Mouse (Mus musculus): ENCODE results near the gene Wnt6. TPM values are rescaled to one million over a fixed set of nuclear protein-coding genes. Genes with fewer than 3 reads are reported as not detected.

Wnt6 gene
- polyA plus RNA-seq, 1 experiment from 2014 or later = 11.4 TPM

GRCm38 (mm10) chr1:74752833-74753232, 18.9 kb upstream of the Wnt6 start:
- no peak for ATAC-seq (ENCODE audit: low FRiP score)
- Histone ChIP-seq H3K4me2 (replicated peaks) (no peak overlapping the region), H3K9me3 (replicated peaks) (no peaks in the 10 kb centered on the region), H3K27ac (no peak overlapping the region), H3K27me3 (peaks cover 20% of the 10 kb centered on the region), H3K4me1 (peaks cover 2% of the 10 kb centered on the region), H3K4me3 (no peak overlapping the region), H3K36me3 (no peaks in the 10 kb centered on the region), H3K9ac (no peak overlapping the region)
- WGBS = 94% methylated on average over 3 of the region's 3 CpGs

GRCm38 (mm10) chr1:74753266-74753974, 18.3 kb upstream of the Wnt6 start:
- H3K27ac ChIP-seq = no peak overlapping the region
- peaks cover 15% of the 10 kb centered on the region for H3K27me3 ChIP-seq
- H3K36me3 ChIP-seq = no peaks in the 10 kb centered on the region
- WGBS = 89% methylated on average over 8 of the region's 8 CpGs
- no peak overlapping the region for H3K4me3 ChIP-seq
- no peak for ATAC-seq (ENCODE audit: low FRiP score)
- no peak overlapping the region for H3K9ac ChIP-seq
- H3K4me1 ChIP-seq = peaks cover 2% of the 10 kb centered on the region
- no peaks in the 10 kb centered on the region for H3K9me3 ChIP-seq (replicated peaks)
- H3K4me2 ChIP-seq (replicated peaks) = no peak overlapping the region

GRCm38 (mm10) chr1:74754175-74754785, 17.4 kb upstream of the Wnt6 start:
- H3K27me3 ChIP-seq = peaks cover 14% of the 10 kb centered on the region
- no peaks in the 10 kb centered on the region for H3K9me3 ChIP-seq (replicated peaks)
- no peak for ATAC-seq (ENCODE audit: low FRiP score)
- no peak overlapping the region for H3K9ac ChIP-seq
- no peaks in the 10 kb centered on the region for H3K4me1 ChIP-seq
- H3K4me3 ChIP-seq = no peak overlapping the region
- no peak overlapping the region for H3K27ac ChIP-seq
- WGBS = 64% methylated on average over 5 of the region's 5 CpGs
- no peaks in the 10 kb centered on the region for H3K36me3 ChIP-seq
- no peak overlapping the region for H3K4me2 ChIP-seq (replicated peaks)

GRCm38 (mm10) chr1:74759773-74760172, 11.9 kb upstream of the Wnt6 start:
- no peaks in the 10 kb centered on the region for H3K4me1 ChIP-seq
- peaks cover 24% of the 10 kb centered on the region for H3K27me3 ChIP-seq
- H3K27ac ChIP-seq = no peak overlapping the region
- 31% methylated on average over 4 of the region's 4 CpGs for WGBS
- no peak overlapping the region for H3K4me3 ChIP-seq
- ATAC-seq (ENCODE audit: low FRiP score) = no peak
- no peak overlapping the region for H3K9ac ChIP-seq
- H3K36me3 ChIP-seq = no peaks in the 10 kb centered on the region
- H3K4me2 ChIP-seq (replicated peaks) = no peak overlapping the region
- no peaks in the 10 kb centered on the region for H3K9me3 ChIP-seq (replicated peaks)

GRCm38 (mm10) chr1:74763081-74763480, 8.6 kb upstream of the Wnt6 start:
- H3K27me3 ChIP-seq = peaks cover 44% of the 10 kb centered on the region
- no peaks in the 10 kb centered on the region for H3K9me3 ChIP-seq (replicated peaks)
- H3K36me3 ChIP-seq = no peaks in the 10 kb centered on the region
- no peak overlapping the region for H3K4me2 ChIP-seq (replicated peaks)
- ATAC-seq (ENCODE audit: low FRiP score) = no peak
- no peak overlapping the region for H3K4me3 ChIP-seq
- H3K4me1 ChIP-seq = no peaks in the 10 kb centered on the region
- H3K27ac ChIP-seq = no peak overlapping the region
- H3K9ac ChIP-seq = no peak overlapping the region
- 2% methylated on average over 6 of the region's 6 CpGs for WGBS

- ATAC-seq (ENCODE audit: low FRiP score) = no peak
- H3K4me3 ChIP-seq = peak overlapping the region; percentile 51
- H3K9ac ChIP-seq = peak overlapping the region; percentile 56; the same call in 1 of the 2 replicates
- peaks cover 91% of the 10 kb centered on the region for H3K27me3 ChIP-seq
- WGBS = under 1% methylated on average over 35 of the region's 35 CpGs
- H3K36me3 ChIP-seq = no peaks in the 10 kb centered on the region
- H3K27ac ChIP-seq = no peak overlapping the region
- H3K4me1 ChIP-seq = peaks cover 25% of the 10 kb centered on the region
- H3K9me3 ChIP-seq (replicated peaks) = no peaks in the 10 kb centered on the region
- H3K4me2 ChIP-seq (replicated peaks) = peak overlapping the region; percentile 95
Observed at GRCm38 (mm10) chr1:74770727-74771466, 795 bp upstream of the Wnt6 start.

DNA sequence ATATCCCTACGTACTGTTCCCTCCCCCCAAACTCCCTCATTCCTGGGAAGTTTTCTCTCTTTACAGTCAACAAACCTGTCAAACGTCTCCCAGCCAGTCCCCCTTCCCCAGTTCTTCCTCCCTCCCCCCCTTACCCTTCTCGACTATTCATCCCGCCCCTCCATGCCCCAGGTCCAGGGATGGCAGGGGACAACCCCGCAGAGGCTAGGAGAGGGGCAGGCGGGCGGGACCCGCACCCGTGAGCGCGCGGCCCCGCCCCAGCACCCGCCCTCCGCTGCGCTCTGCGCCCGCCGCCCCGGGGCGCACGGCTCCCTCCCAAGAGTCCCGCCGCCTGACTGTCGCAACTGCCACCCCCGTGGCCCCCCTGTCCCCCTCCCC, 236 bp upstream of the Wnt6 start:
- Histone ChIP-seq H3K4me1 (peaks cover 25% of the 10 kb centered on the region), H3K4me2 (replicated peaks) (peak overlapping the region; percentile 95), H3K27ac (no peak overlapping the region), H3K9ac (peak overlapping the region; percentile 56), H3K27me3 (peaks cover 97% of the 10 kb centered on the region), H3K9me3 (replicated peaks) (no peaks in the 10 kb centered on the region), H3K4me3 (peak overlapping the region; percentile 51), H3K36me3 (no peaks in the 10 kb centered on the region)
- ATAC-seq (ENCODE audit: low FRiP score) = no peak
- WGBS = 0% methylated on average over 5 of the region's 26 CpGs

DNA sequence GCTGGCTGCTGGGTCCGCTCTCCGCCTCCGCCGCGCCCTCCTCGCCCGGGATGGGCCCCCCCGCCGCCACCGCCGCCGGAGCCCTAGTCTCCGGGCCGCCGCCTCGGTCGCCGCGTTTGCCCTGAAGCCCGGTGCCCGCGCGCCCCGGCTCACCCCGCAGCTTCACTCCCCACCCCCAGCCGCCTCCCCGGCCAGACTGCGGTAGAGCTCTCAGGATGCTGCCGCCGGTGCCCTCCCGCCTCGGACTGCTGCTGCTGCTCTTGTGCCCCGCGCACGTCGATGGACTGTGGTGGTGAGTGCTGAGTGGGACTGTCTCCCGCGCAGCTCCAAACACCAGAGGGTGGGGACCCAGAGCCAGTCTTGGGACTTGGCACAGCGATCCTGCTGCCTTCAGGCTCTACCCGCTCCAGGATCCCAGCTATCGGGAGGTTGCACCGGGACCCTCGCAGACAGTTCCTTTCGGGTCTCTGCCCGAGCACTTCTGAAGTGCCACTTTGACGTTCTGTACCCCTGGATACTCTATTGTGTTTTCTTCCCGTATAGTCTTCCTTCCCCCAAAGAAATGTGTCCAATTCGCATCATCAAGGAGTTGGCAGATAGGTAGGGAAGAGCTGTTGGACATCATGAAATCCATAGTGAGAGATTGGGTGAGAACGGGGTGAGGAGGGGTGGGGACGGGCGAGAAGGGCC, 384 bp downstream of the Wnt6 start:
- H3K4me3 ChIP-seq = peak overlapping the region; percentile 51
- H3K36me3 ChIP-seq = no peaks in the 10 kb centered on the region
- no peak for ATAC-seq (ENCODE audit: low FRiP score)
- under 1% methylated on average over 48 of the region's 51 CpGs for WGBS
- H3K4me1 ChIP-seq = peaks cover 25% of the 10 kb centered on the region
- H3K9ac ChIP-seq = peak overlapping the region; percentile 56
- peak overlapping the region; percentile 95 for H3K4me2 ChIP-seq (replicated peaks)
- no peaks in the 10 kb centered on the region for H3K9me3 ChIP-seq (replicated peaks)
- no peak overlapping the region for H3K27ac ChIP-seq
- H3K27me3 ChIP-seq = peaks cover 99% of the 10 kb centered on the region

- Histone ChIP-seq H3K4me1 (peaks cover 25% of the 10 kb centered on the region), H3K27ac (no peak overlapping the region), H3K9ac (no peak overlapping the region), H3K36me3 (no peaks in the 10 kb centered on the region), H3K4me2 (replicated peaks) (peak overlapping the region; percentile 95), H3K4me3 (0 out of 2 replicates have a peak overlapping the region, but pooled peaks have one; percentile 9), H3K27me3 (peaks cover 99% of the 10 kb centered on the region), H3K9me3 (replicated peaks) (no peaks in the 10 kb centered on the region)
- WGBS = under 1% methylated on average over 15 of the region's 15 CpGs
- ATAC-seq (ENCODE audit: low FRiP score) = peak; percentile 79
Observed at GRCm38 (mm10) chr1:74773136-74773535, 1.4 kb downstream of the Wnt6 start.

- Histone ChIP-seq H3K4me2 (replicated peaks) (no peak overlapping the region), H3K36me3 (no peaks in the 10 kb centered on the region), H3K4me1 (peaks cover 25% of the 10 kb centered on the region), H3K27me3 (peaks cover 99% of the 10 kb centered on the region), H3K9me3 (replicated peaks) (no peaks in the 10 kb centered on the region), H3K4me3 (no peak overlapping the region), H3K9ac (no peak overlapping the region), H3K27ac (no peak overlapping the region)
- ATAC-seq (ENCODE audit: low FRiP score) = no peak
- WGBS = 23% methylated on average over 7 of the region's 7 CpGs
Observed at GRCm38 (mm10) chr1:74774062-74774461, 2.4 kb downstream of the Wnt6 start.

GRCm38 (mm10) chr1:74775816-74776215, 4.1 kb downstream of the Wnt6 start:
- H3K9me3 ChIP-seq (replicated peaks) = no peaks in the 10 kb centered on the region
- no peak overlapping the region for H3K4me2 ChIP-seq (replicated peaks)
- no peak overlapping the region for H3K9ac ChIP-seq
- H3K36me3 ChIP-seq = no peaks in the 10 kb centered on the region
- H3K27me3 ChIP-seq = peaks cover 94% of the 10 kb centered on the region
- H3K4me3 ChIP-seq = no peak overlapping the region
- H3K4me1 ChIP-seq = peaks cover 20% of the 10 kb centered on the region
- ATAC-seq (ENCODE audit: low FRiP score) = no peak
- WGBS = 5% methylated on average over 5 of the region's 5 CpGs
- H3K27ac ChIP-seq = no peak overlapping the region

- no peak overlapping the region for H3K4me3 ChIP-seq
- WGBS = 22% methylated on average over 3 of the region's 3 CpGs
Observed at GRCm38 (mm10) chr1:74778934-74779486, 7.3 kb downstream of the Wnt6 start.

More at GRCm38 (mm10) chr1:74778934-74779486, 7.3 kb downstream of the Wnt6 start:
- Histone ChIP-seq H3K36me3 (no peaks in the 10 kb centered on the region), H3K27ac (no peak overlapping the region), H3K9ac (no peak overlapping the region), H3K9me3 (replicated peaks) (no peaks in the 10 kb centered on the region), H3K27me3 (peaks cover 94% of the 10 kb centered on the region), H3K4me2 (replicated peaks) (no peak overlapping the region), H3K4me1 (peaks cover 11% of the 10 kb centered on the region)
- ATAC-seq (ENCODE audit: low FRiP score) = no peak
